Mouse (Mus musculus) kidney, embryonic 16.5 days (tissue): ENCODE measurements around the gene Sema3a. TPM values are rescaled to one million over a fixed set of nuclear protein-coding genes. Genes with fewer than 3 reads are reported as not detected.

ENCODE experiments used
- ATAC-seq: fragments of 200-750 bp; cut with Nextera tagmentation; 2 replicates; pipeline ENCODE4 v1.8.0; 2017; ENCODE audit warnings: moderate TSS enrichment; ENCODE audit not compliant: low FRiP score, low TSS enrichment
- H3K27ac ChIP-seq: fragments of 300-500 bp; sonication (generic); 2 replicates; pipeline ENCODE4 v1.5.1; 2014; ENCODE audit warnings: low read length
- H3K27me3 ChIP-seq: fragments of 300-500 bp; sonication (generic); 2 replicates; pipeline ENCODE4 v1.6.1; 2014; ENCODE audit warnings: low read length, control low read depth, mixed read lengths; ENCODE audit not compliant: insufficient read depth
- H3K36me3 ChIP-seq: fragments of 300-500 bp; sonication (generic); 2 replicates; pipeline ENCODE4 v1.6.1; 2014; ENCODE audit warnings: low read length, control low read depth, mixed read lengths; ENCODE audit not compliant: insufficient read depth
- H3K4me1 ChIP-seq: fragments of 300-500 bp; sonication (generic); 2 replicates; pipeline ENCODE4 v1.6.1; 2014; ENCODE audit warnings: low read length, control low read depth, mixed read lengths; ENCODE audit not compliant: insufficient read depth
- H3K4me2 ChIP-seq: fragments of 300-500 bp; sonication (generic); replicated peaks from 2 replicates; pipeline ENCODE4 v1.6.1; 2014; ENCODE audit warnings: low read depth, low read length
- H3K4me3 ChIP-seq: fragments of 300-500 bp; sonication (generic); 2 replicates; pipeline ENCODE4 v1.5.1; 2014; ENCODE audit warnings: mild to moderate bottlenecking, low read length
- H3K9ac ChIP-seq: fragments of 300-500 bp; sonication (generic); replicated peaks from 2 replicates; pipeline ENCODE4 v1.6.1; 2014; ENCODE audit warnings: low read length
- H3K9me3 ChIP-seq: fragments of 300-500 bp; sonication (generic); 2 replicates; pipeline ENCODE4 v1.6.1; 2016; ENCODE audit warnings: low read length, control low read depth
- WGBS: fragments of 180-500 bp; shearing (Covaris S2); extraction: QIAGEN DNeasy Blood & Tissue Kit; methylation state at CpG from one replicate; pipeline ENCODE4 v1.1.7; 2014; 5-methylcytosine and 5-hydroxymethylcytosine counted together
- polyA plus RNA-seq: library from polyadenylated mRNA; unstranded; fragments of >200 nt; fragmentation: Nextera tagmentation; extraction: Ambion mirVana; gene quantifications from 2 replicates; pipeline ENCODE4 v1.2.1, GENCODE M21; 2015

Sema3a gene
- polyA plus RNA-seq, 1 experiment from 2014 or later, result 24.1 TPM

DNA sequence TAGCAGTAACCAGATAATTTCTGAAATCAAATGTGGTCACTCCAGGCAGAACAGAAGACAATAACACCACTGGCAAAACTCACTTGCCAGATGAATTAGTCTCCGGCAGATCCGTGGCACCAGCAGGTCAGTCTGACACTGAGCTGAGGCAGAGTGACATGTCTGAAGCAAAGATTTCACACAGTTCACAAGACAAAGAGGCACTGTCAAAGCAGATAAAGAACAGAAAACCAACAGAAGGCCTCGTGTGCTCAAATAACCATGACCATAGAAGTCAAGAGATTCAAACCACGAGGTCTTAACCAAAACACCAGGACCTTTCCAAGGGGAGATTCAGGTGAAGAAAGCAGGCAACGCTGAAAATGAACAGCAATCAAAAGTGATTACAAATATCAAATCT is 499.5 kb downstream of the Sema3a start:
- Histone ChIP-seq H3K9me3 (no peaks in the 10 kb centered on the region), H3K36me3 (no peaks in the 10 kb centered on the region), H3K9ac (no peak overlapping the region), H3K27ac (no peak overlapping the region), H3K4me2 (no peak overlapping the region), H3K4me1 (0 out of 2 replicates have a peak, but pooled peaks cover 3% of the 10 kb centered on the region), H3K4me3 (no peak overlapping the region), H3K27me3 (no peaks in the 10 kb centered on the region)
- 74% methylated on average over 5 of the region's 5 CpGs for WGBS
- no peak for ATAC-seq

GRCm38 (mm10) chr5:13626093-13626492 is 500.9 kb downstream of the Sema3a start:
- Histone ChIP-seq H3K27ac (peak overlapping the region; percentile 41; the same call in 1 of the 2 replicates), H3K27me3 (no peaks in the 10 kb centered on the region), H3K36me3 (no peaks in the 10 kb centered on the region), H3K9me3 (no peaks in the 10 kb centered on the region), H3K4me2 (no peak overlapping the region), H3K9ac (no peak overlapping the region), H3K4me1 (0 out of 2 replicates have a peak, but pooled peaks cover 3% of the 10 kb centered on the region), H3K4me3 (no peak overlapping the region)
- 0 out of 2 replicates have a peak, but pooled peaks have one; percentile 29 for ATAC-seq
- 66% methylated on average over 5 of the region's 5 CpGs for WGBS

- 9% methylated on average over 24 of the region's 24 CpGs for WGBS
- peak overlapping the region; percentile 59 for H3K9ac ChIP-seq
Measured at GRCm38 (mm10) chr5:13628606-13629311, 503.5 kb downstream of the Sema3a start.

DNA sequence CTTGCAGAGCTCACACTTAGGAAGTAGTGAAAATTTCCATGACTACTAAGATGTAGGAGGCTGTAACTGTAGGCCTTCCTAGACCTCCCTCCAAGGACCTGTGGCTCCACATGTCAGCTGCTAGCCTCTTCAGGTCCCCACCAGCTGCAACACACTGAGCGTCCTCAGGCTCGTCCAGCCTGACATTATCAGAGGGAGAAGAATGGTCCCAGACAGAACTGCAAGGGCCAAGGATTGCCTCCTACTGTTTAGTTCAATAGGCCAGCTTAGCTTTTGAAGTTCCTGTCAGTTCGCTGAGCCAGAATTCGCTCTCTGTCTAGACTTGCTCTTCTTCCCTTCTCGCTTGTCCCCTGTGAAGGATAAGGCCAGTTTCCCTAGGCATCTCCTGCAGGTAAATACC is 504.7 kb downstream of the Sema3a start:
- WGBS, result 37% methylated on average over 5 of the region's 5 CpGs
- H3K4me1 ChIP-seq, result 0 out of 2 replicates have a peak, but pooled peaks cover 3% of the 10 kb centered on the region
- H3K9ac ChIP-seq, result no peak overlapping the region
- no peak for ATAC-seq
- no peak overlapping the region for H3K27ac ChIP-seq
- H3K4me2 ChIP-seq, result no peak overlapping the region
- no peaks in the 10 kb centered on the region for H3K27me3 ChIP-seq
- H3K4me3 ChIP-seq, result no peak overlapping the region
- no peaks in the 10 kb centered on the region for H3K36me3 ChIP-seq
- H3K9me3 ChIP-seq, result no peaks in the 10 kb centered on the region

More at GRCm38 (mm10) chr5:13628606-13629311, 503.5 kb downstream of the Sema3a start:
- 0 out of 2 replicates have a peak, but pooled peaks cover 3% of the 10 kb centered on the region for H3K4me1 ChIP-seq
- no peaks in the 10 kb centered on the region for H3K9me3 ChIP-seq
- no peaks in the 10 kb centered on the region for H3K36me3 ChIP-seq
- H3K27me3 ChIP-seq, result no peaks in the 10 kb centered on the region
- ATAC-seq, result peak; percentile 92
- H3K27ac ChIP-seq, result no peak overlapping the region
- H3K4me2 ChIP-seq, result peak overlapping the region; percentile 58
- H3K4me3 ChIP-seq, result peak overlapping the region; percentile 48

- no peaks in the 10 kb centered on the region for H3K36me3 ChIP-seq
- H3K9ac ChIP-seq, result no peak overlapping the region
- H3K4me3 ChIP-seq, result no peak overlapping the region
- ATAC-seq, result no peak
- H3K4me1 ChIP-seq, result 0 out of 2 replicates have a peak, but pooled peaks cover 3% of the 10 kb centered on the region
- no peaks in the 10 kb centered on the region for H3K9me3 ChIP-seq
- H3K27me3 ChIP-seq, result no peaks in the 10 kb centered on the region
- no peak overlapping the region for H3K27ac ChIP-seq
- H3K4me2 ChIP-seq, result no peak overlapping the region
Measured at GRCm38 (mm10) chr5:13630692-13631091, 505.5 kb downstream of the Sema3a start.

GRCm38 (mm10) chr5:13636237-13636636 is 511.0 kb downstream of the Sema3a start:
- H3K27me3 ChIP-seq, result no peaks in the 10 kb centered on the region
- H3K9me3 ChIP-seq, result no peaks in the 10 kb centered on the region
- no peaks in the 10 kb centered on the region for H3K36me3 ChIP-seq
- H3K4me2 ChIP-seq, result no peak overlapping the region
- 73% methylated on average over 3 of the region's 3 CpGs for WGBS
- H3K4me1 ChIP-seq, result no peaks in the 10 kb centered on the region
- no peak overlapping the region for H3K27ac ChIP-seq
- ATAC-seq, result no peak
- H3K9ac ChIP-seq, result no peak overlapping the region
- H3K4me3 ChIP-seq, result no peak overlapping the region
